Mouse (Mus musculus) liver, adult 2 months (tissue): ENCODE measurements around the gene Asb16.

Experiments used
- CTCF ChIP-seq: fragments of 200-500 bp; IDR thresholded peaks from 2 replicates; pipeline ENCODE4 v1.5.1; 2011; ENCODE audit warnings: low read depth, low read length, control low read depth
- POLR2A ChIP-seq: fragments of 200-500 bp; IDR thresholded peaks from 2 replicates; pipeline ENCODE4 v1.6.1; 2011; ENCODE audit warnings: low read length, control low read depth; ENCODE audit not compliant: insufficient read depth; ENCODE audit errors: extremely low read depth

DNA sequence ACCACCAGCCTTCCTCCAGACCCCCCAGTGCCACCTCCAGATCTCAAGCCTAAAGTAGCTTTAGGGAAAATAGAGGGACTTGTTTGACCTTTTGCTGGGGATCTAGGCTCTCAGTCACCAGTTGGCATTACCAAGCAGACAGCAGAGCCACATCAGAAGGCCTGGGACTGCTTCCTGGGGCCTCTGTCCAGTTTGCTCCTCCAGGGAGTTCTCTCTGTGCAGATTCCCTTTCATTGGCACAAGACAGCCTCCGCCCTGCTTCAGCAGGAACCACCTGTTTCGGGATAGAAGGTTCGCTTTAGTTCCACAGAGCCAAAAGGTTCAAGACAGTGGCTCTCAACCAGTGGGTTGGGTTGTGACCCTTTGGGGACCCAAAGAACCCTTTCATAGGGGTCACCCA is 11.1 kb downstream of the Asb16 start:
- TF ChIP-seq POLR2A = no peak
- TF ChIP-seq CTCF = no peak
